8 mouse cellular contexts compared by ENCODE assay signal in genomic region chr17:28207591-28208313, GRCm38 (mm10). TPM values are rescaled to one million over a fixed set of nuclear protein-coding genes. Genes with fewer than 3 reads are reported as not detected.
DNase-seq lines count a peak whose midpoint lies in the region; ATAC-seq lines count a peak whose summit lies in the region.

TSS of gene Def6 (plus strand) at chr17:28207778.

- H3K36me3 ChIP-seq in liver, embryonic 11.5 days (ENCODE audit: control insufficient read depth, insufficient read depth, low read length), result no peaks in the 10 kb centered on the region
- no peaks in the 10 kb centered on the region for H3K36me3 ChIP-seq in splenic B cell, adult 2 months (ENCODE audit: control insufficient read depth, insufficient read depth, low read length, poor library complexity, severe bottlenecking)

- no peaks in the 10 kb centered on the region for H3K27me3 ChIP-seq in liver, embryonic 11.5 days (replicated peaks; ENCODE audit: control insufficient read depth, insufficient read depth, low read length)
- no peaks in the 10 kb centered on the region for H3K27me3 ChIP-seq in splenic B cell, adult 2 months (ENCODE audit: control insufficient read depth, insufficient read depth, low read length, poor library complexity, severe bottlenecking)

- H3K9me3 ChIP-seq in liver, embryonic 11.5 days (ENCODE audit: control insufficient read depth, low read length), result no peaks in the 10 kb centered on the region

- WGBS in liver, embryonic 11.5 days, result 7% methylated on average over 26 of the region's 26 CpGs

- peak within 1 kb of the TSS; percentile 63 for H3K4me3 ChIP-seq in liver, embryonic 11.5 days (ENCODE audit: low read depth, low read length)

- peak within 1 kb of the TSS; percentile 86 for H3K27ac ChIP-seq in liver, embryonic 11.5 days (ENCODE audit: low read depth, low read length)

- peak; percentile 65 for ATAC-seq in inflammation-experienced regulatory T-cells, adult 6 months
- peak; percentile 84 for ATAC-seq in liver, embryonic 11.5 days (replicated peaks; ENCODE audit: low FRiP score)

- peak within 1 kb of the TSS; percentile 89 for H3K4me2 ChIP-seq in liver, embryonic 11.5 days

- peaks cover 35% of the 10 kb centered on the region for H3K4me1 ChIP-seq in liver, embryonic 11.5 days (replicated peaks; ENCODE audit: control insufficient read depth, insufficient read depth, low read length)

- peak within 1 kb of the TSS; percentile 84 for H3K9ac ChIP-seq in liver, embryonic 11.5 days (ENCODE audit: low read depth, low read length)

- DNase-seq in cerebellum, postnatal 14 days, result peak; percentile 67 to 68
- no peak for DNase-seq in cerebellum, adult 8-10 months
- peak; percentile 85 for DNase-seq in embryo, embryonic 10 days (ENCODE audit: low spot score)
- DNase-seq in gastrocnemius, postnatal 4 days (ENCODE audit: low spot score in 2 of 2), result peak; percentile 65 to 84
- DNase-seq in liver, embryonic 11.5 days (ENCODE audit: low spot score), result peak; percentile 87
- DNase-seq in monocyte, adult 2 months (ENCODE audit: low read depth in 1 of 2, low spot score in 2 of 2), result peak; percentile 43 to 65
- peak; percentile 87 for DNase-seq in splenic B cell, adult 2 months (ENCODE audit: low read depth, low spot score)

RNA-seq across cellular contexts. Expression of gene Def6, which starts in this region (rescaled TPM):
- total RNA-seq in gastrocnemius, postnatal 4 days (2021), result 1 to 10 TPM; 4.7 to 4.8 TPM
- 10 to 100 TPM; 29.7 to 51.9 (median 32.8) TPM for polyA plus RNA-seq in inflammation-experienced regulatory T-cells, adult 6 months (2017; shearing (Covaris generic))
- 24.1 and 27.3 TPM in 2 replicates for polyA plus RNA-seq in liver, embryonic 11.5 days (2014; fragmentation: Nextera tagmentation; extraction: Ambion mirVana)
